Mouse (Mus musculus) testis, postnatal 10 days (tissue): ENCODE measurements around the gene Gm8281.
"Not testable (repeated sequence)": the region's sequence is repeated elsewhere in the genome, so short reads cannot be mapped to it uniquely, and the experiment has no call there.

Experiments
- DNase-seq: peaks from one replicate; pipeline ENCODE4 v3.0.0; 2021; ENCODE audit warnings: low spot score

Gm8281 gene

DNA sequence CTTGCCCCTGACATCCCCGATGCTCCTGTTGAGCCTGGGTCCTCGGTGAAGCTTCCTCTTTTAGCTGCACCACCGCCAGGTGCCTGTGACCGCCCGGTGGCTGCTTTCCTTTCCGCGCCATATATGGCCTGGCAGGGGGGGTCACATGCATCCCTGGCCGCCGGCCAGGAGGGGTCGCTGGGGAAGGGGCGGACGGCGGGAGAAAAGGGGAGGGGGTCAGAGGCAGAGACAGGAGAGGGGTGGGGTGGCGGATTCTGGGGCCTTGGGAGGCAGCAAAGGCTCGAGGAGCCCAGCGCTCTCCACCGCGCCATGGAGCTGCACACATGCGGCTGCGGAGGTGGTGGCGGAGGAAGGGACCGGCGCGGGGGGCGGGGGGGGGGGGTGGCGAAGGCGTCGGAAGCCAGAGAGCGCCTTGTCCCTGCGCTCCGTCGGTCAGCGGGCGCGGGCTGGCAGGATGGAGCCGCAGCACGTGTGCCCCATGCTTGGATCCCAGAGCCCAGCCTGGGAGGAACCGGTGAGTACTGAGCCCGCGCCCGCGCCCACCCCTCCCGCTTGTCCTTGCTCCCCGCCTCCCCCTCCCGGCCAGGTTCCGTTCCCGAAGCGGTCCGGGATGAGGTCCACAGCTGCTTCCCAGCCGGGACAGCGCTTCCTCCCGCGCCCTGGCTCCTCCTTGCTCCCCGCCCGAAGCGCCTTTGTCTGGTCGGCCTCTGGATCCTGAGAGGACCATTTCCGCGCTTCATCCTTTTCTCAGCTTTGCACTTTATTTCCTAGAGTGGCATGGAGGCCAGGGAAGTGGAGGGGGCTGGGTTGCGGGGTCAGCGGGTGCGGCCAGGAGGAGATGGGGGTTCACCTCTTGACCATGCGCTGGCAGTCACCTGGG lies at the start of gene Gm8281:
Gene Gm8281, plus strand, starts transcription at position 430 of the 880 bp plus-strand sequence.
- peak; percentile 28 for DNase-seq

DNA sequence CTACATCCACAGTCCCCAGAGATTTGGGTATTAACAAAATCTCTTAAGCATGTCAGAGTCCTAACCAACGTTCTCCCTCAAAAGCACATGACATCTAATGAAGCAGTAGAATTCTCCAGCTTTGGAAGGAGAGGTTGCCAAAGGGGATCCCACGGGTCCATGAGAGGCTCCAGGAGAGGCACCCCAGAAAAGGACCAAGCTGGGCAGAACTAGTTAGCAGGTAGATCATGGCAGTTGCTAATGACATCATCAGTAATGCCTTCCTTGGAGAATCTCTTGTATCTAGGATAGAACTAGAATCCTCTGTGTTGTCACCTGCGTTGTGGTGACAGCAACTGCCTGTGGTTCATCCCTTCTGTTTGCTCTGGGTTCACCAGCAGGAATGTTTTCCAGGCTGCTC lies 20.5 kb upstream of the Gm8281 start, which contains the start of gene 4930555G01Rik:
Gene 4930555G01Rik, plus strand, starts transcription at position 301 of the 400 bp plus-strand sequence.
- not testable (repeated sequence) for DNase-seq

DNA sequence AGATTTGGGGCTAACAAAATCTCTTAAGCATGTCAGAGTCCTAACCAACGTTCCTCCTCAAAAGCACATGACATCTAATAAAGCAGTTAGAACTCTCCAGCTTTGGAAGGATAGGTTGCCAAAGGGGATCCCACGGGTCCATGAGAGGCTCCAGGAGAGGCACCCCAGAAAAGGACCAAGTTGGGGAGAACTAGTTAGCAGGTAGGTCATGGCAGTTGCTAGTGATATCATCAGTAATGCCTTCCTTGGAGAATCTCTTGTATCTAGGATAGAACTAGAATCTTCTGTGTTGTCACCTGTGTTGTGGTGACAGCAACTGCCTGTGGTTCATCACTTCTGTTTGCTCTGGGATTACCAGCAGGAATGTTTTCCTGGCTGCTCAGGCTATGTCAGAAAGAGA lies 60.4 kb downstream of the Gm8281 start, which contains the start of gene Gm8279:
Gene Gm8279, plus strand, starts transcription at position 301 of the 400 bp plus-strand sequence.
- DNase-seq = not testable (repeated sequence)
